Mouse (Mus musculus) liver, embryonic 14.5 days (tissue): ENCODE results near the gene Ppp5c. TPM values are rescaled to one million over a fixed set of nuclear protein-coding genes. Genes with fewer than 3 reads are reported as not detected.

Experiments used
- ATAC-seq: fragments of 200-750 bp; cut with Nextera tagmentation; 2 replicates; pipeline ENCODE4 v1.8.0; 2017; ENCODE audit warnings: moderate number of reproducible peaks, mild to moderate bottlenecking, moderate library complexity; ENCODE audit not compliant: insufficient read depth
- DNase-seq, 3 experiments: peaks; one replicate each; pipeline ENCODE4 v3.0.0-alpha.2; 2012 to 2013; ENCODE audit warnings: low read depth in 3 of 3, low spot score in 3 of 3
- H3K27ac ChIP-seq: fragments of 300-500 bp; sonication (generic); 2 replicates; pipeline ENCODE4 v1.5.1; 2014; ENCODE audit warnings: moderate library complexity, mild to moderate bottlenecking, control low read depth, inconsistent platforms
- H3K27me3 ChIP-seq: fragments of 300-500 bp; sonication (generic); 2 replicates; pipeline ENCODE4 v1.6.1; 2014; ENCODE audit warnings: mild to moderate bottlenecking, low read length, moderate library complexity; ENCODE audit not compliant: control insufficient read depth, insufficient read depth
- H3K36me3 ChIP-seq: fragments of 300-500 bp; sonication (generic); replicated peaks from 2 replicates; pipeline ENCODE4 v1.6.1; 2014; ENCODE audit warnings: low read depth; ENCODE audit not compliant: control insufficient read depth, insufficient read depth
- H3K4me1 ChIP-seq, 2 experiments: fragments of 200-500 bp in 1 of 2; fragments of 300-500 bp in 1 of 2; sonication (generic) in 1 of 2; replicated peaks; 2 replicates each; pipeline ENCODE4 v1.6.1; 2012 to 2014; ENCODE audit warnings: antibody characterized with exemption in 1 of 2, inconsistent platforms in 1 of 2, low read length in 1 of 2; ENCODE audit not compliant: control insufficient read depth in 2 of 2, insufficient read depth in 2 of 2
- H3K4me2 ChIP-seq: fragments of 300-500 bp; sonication (generic); 2 replicates; pipeline ENCODE4 v1.6.1; 2014; ENCODE audit warnings: low read depth, mild to moderate bottlenecking, control low read depth, moderate library complexity
- H3K4me3 ChIP-seq, 2 experiments: fragments of 200-500 bp in 1 of 2; fragments of 300-500 bp in 1 of 2; sonication (generic) in 1 of 2; 2 replicates each; pipeline ENCODE4 v1.5.1; 2012 to 2014; ENCODE audit warnings: low read depth in 2 of 2, low read length in 2 of 2, mild to moderate bottlenecking in 2 of 2, control low read depth in 1 of 2, inconsistent platforms in 1 of 2, moderate library complexity in 1 of 2; ENCODE audit not compliant: insufficient read depth in 1 of 2
- H3K9ac ChIP-seq: fragments of 300-500 bp; sonication (generic); replicated peaks from 2 replicates; pipeline ENCODE4 v1.6.1; 2014; ENCODE audit warnings: mild to moderate bottlenecking, control low read depth, moderate library complexity
- H3K9me3 ChIP-seq: fragments of 300-500 bp; sonication (generic); 2 replicates; pipeline ENCODE4 v1.6.1; 2016; ENCODE audit warnings: low read length, mixed read lengths; ENCODE audit not compliant: control insufficient read depth
- CTCF ChIP-seq: IDR thresholded peaks from 2 replicates; pipeline ENCODE4 v1.5.1; 2016; ENCODE audit warnings: antibody characterized with exemption, low read depth, control low read depth
- EP300 ChIP-seq: IDR thresholded peaks from 2 replicates; pipeline ENCODE4 v1.6.1; 2016; ENCODE audit warnings: antibody characterized with exemption, low read depth
- WGBS: fragments of 180-500 bp; shearing (Covaris S2); extraction: QIAGEN DNeasy Blood & Tissue Kit; methylation state at CpG from one replicate; pipeline ENCODE4 v1.1.7; 2014; ENCODE audit not compliant: insufficient replicate concordance; 5-methylcytosine and 5-hydroxymethylcytosine counted together
- polyA plus RNA-seq, 2 experiments: library from polyadenylated mRNA; depleted of rRNA in 1 of 2; stranded (reverse) in 1 of 2; unstranded in 1 of 2; fragments of >200 nt; fragmentation: Nextera tagmentation in 1 of 2; extraction: Ambion mirVana in 1 of 2; gene quantifications; 2 replicates each; pipeline versions ENCODE4 v1.2.1 to v1.2.3; 2012 to 2014

Ppp5c gene
- polyA plus RNA-seq, 2 experiments = 38.5 to 68.3 TPM

GRCm38 (mm10) chr7:16992451-16992807 is 35.3 kb downstream of the Ppp5c start, which contains the start of gene Ccdc8:
Gene Ccdc8, plus strand, starts transcription at chr7:16992708.
- 80% methylated on average over 5 of the region's 5 CpGs for WGBS

GRCm38 (mm10) chr7:16991681-16992450 is 35.9 kb downstream of the Ppp5c start:
- no peak for TF ChIP-seq CTCF
- TF ChIP-seq EP300 = no peak
- ATAC-seq (no peak), DNase-seq (no peak)
- no peak overlapping the region for H3K27ac ChIP-seq
- H3K4me2 ChIP-seq = no peak overlapping the region
- H3K36me3 ChIP-seq = no peaks in the 10 kb centered on the region
- no peak overlapping the region for H3K9ac ChIP-seq
- 57% methylated on average over 18 of the region's 18 CpGs for WGBS
- peaks cover 2% of the 10 kb centered on the region; the same call in 1 of the 2 replicates for H3K27me3 ChIP-seq
- peaks cover 0 to 22% of the 10 kb centered on the region in 2 experiments; a peak in 3 of 4 replicates for H3K4me1 ChIP-seq
- no peak overlapping the region for H3K4me3 ChIP-seq
- no peaks in the 10 kb centered on the region for H3K9me3 ChIP-seq

More at GRCm38 (mm10) chr7:16992451-16992807, 35.3 kb downstream of the Ppp5c start, which contains the start of gene Ccdc8:
- Histone ChIP-seq H3K4me1 (peaks cover 0 to 22% of the 10 kb centered on the region in 2 experiments; a peak in 3 of 4 replicates), H3K9ac (no peak within 1 kb of the TSS; the same call in 1 of the 2 replicates), H3K4me2 (peak within 1 kb of the TSS; percentile 66), H3K27ac (no peak within 1 kb of the TSS), H3K4me3 (peak within 1 kb of the TSS; percentile 55 to 70; a peak in 2 of 4 replicates), H3K27me3 (peaks cover 2% of the 10 kb centered on the region; the same call in 1 of the 2 replicates), H3K9me3 (no peaks in the 10 kb centered on the region), H3K36me3 (no peaks in the 10 kb centered on the region)
- TF ChIP-seq EP300 (no peak), CTCF (no peak)
- DNase-seq (no peak), ATAC-seq (no peak)

GRCm38 (mm10) chr7:16990006-16990744 is 37.5 kb downstream of the Ppp5c start:
- no peak for DNase-seq
- Histone ChIP-seq H3K9ac (peak overlapping the region; percentile 6; the same call in 1 of the 2 replicates), H3K36me3 (no peaks in the 10 kb centered on the region), H3K4me1 (peaks cover 0 to 22% of the 10 kb centered on the region in 2 experiments; a peak in 2 of 4 replicates), H3K27ac (no peak overlapping the region), H3K4me2 (peak overlapping the region; percentile 28; the same call in 1 of the 2 replicates), H3K4me3 (no peak overlapping the region), H3K27me3 (peaks cover 2% of the 10 kb centered on the region; the same call in 1 of the 2 replicates), H3K9me3 (no peaks in the 10 kb centered on the region)
- 18% methylated on average over 15 of the region's 15 CpGs for WGBS
- ATAC-seq = no peak
- TF ChIP-seq EP300 (no peak), CTCF (no peak)

GRCm38 (mm10) chr7:16988405-16988804 is 39.3 kb downstream of the Ppp5c start:
- Histone ChIP-seq H3K4me1 (peaks cover 0 to 15% of the 10 kb centered on the region in 2 experiments; a peak in 2 of 4 replicates), H3K36me3 (no peaks in the 10 kb centered on the region), H3K27ac (no peak overlapping the region), H3K27me3 (no peaks in the 10 kb centered on the region), H3K9me3 (no peaks in the 10 kb centered on the region), H3K9ac (no peak overlapping the region), H3K4me3 (no peak overlapping the region), H3K4me2 (no peak overlapping the region)
- 68% methylated on average over 3 of the region's 3 CpGs for WGBS
- TF ChIP-seq CTCF = no peak
- no peak for TF ChIP-seq EP300
- DNase-seq (no peak), ATAC-seq (no peak)
